Mouse (Mus musculus): ENCODE data around the gene Cdrt4. TPM values are rescaled to one million over a fixed set of nuclear protein-coding genes. Genes with fewer than 3 reads are reported as not detected.

The Cdrt4 gene
- total RNA-seq, 2 experiments from 2014 or later, result not detected

- H3K4me3 ChIP-seq, result no peak overlapping the region
- DNase-seq (ENCODE audit: extremely low spot score in 1 of 2, low spot score in 2 of 2), result no peak
- H3K27ac ChIP-seq, result no peak overlapping the region
- no peak for TF ChIP-seq CTCF (IDR thresholded peaks at IDR 0.05)
- intact Hi-C loops (cut with DNase I), result no loop called here
Observed at GRCm38 (mm10) chr11:62985075-62985474, 34.1 kb downstream of the Cdrt4 start.

DNA sequence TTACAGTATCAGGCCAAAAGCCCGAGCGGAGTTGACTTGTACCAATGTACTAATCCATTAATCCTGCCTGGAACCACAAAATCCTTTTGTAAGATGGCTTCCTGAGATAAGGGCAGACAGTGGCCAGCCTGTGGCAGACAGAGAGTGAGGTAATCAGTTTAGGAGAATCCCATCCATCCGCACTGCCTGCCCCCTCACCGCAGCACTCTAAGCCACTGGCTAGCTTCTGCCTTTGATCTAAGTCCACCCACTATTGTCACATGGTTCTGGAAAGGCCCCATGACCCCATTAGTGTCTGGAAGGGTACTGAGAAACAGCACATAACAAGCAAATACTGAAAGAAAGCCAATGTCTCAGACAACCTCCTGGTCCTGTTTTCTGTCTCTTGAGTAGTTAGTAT, 35.6 kb downstream of the Cdrt4 start:
- no peak for TF ChIP-seq CTCF (IDR thresholded peaks at IDR 0.05)
- Histone ChIP-seq H3K4me3 (no peak overlapping the region), H3K27ac (no peak overlapping the region)
- no peak for DNase-seq (ENCODE audit: extremely low spot score in 1 of 2, low spot score in 2 of 2)
- intact Hi-C loops (cut with DNase I), result no loop called here

DNA sequence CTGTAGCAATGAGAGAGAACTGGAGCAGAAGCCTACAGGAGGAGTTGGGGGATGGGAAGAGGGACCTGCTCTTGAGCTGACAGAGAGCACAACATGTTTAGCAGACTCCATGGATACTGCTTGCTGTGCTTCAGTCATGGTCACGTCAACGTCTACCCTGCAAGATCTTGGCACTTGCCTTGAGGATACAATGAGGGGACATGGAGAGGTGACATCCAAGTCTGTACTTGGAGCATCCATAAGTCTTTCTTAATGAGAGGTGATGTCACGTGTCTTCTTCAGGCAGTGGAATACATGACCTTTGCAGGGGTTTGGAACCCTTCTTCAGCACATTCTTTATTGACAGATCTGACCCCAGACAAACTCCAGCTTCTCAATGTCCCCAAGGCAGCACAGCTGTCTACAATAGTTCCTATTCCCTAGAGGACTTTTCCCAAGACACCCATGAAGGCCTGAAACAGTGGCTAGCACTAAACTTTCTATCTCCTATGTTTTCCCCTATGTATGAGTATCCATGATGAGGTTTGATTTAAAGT, 39.2 kb downstream of the Cdrt4 start:
- H3K27ac ChIP-seq, result no peak overlapping the region
- DNase-seq (ENCODE audit: extremely low spot score in 1 of 2, low spot score in 2 of 2), result no peak
- intact Hi-C loops (cut with DNase I), result no loop called here
- H3K4me3 ChIP-seq, result no peak overlapping the region
- TF ChIP-seq CTCF (IDR thresholded peaks at IDR 0.05), result no peak

DNA sequence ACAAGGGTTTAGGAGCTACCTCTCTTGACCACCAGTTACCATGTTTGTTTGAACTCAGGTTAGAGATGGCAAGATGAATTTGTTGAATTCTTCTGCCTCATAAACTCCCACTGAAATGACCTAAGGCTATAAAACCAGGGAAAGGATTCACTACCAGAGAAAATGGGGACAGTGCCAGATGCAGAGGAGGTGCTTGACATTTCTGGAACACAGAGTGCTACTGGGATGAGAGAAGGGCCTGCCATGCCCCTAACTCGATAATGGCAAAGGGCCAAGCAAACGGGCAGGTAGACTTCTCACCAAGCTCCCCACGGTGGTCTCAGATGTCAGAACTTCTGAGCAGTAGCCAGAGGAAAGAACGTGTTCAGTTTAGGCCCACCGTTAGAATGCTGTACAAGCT, 39.8 kb downstream of the Cdrt4 start:
- intact Hi-C loops (cut with DNase I), result no loop called here
- no peak overlapping the region for H3K27ac ChIP-seq
- no peak for TF ChIP-seq CTCF (IDR thresholded peaks at IDR 0.05)
- no peak for DNase-seq (ENCODE audit: extremely low spot score in 1 of 2, low spot score in 2 of 2)
- H3K4me3 ChIP-seq, result no peak overlapping the region

GRCm38 (mm10) chr11:62992545-62993242, 41.7 kb downstream of the Cdrt4 start:
- no peak for TF ChIP-seq CTCF (IDR thresholded peaks at IDR 0.05)
- intact Hi-C loops (cut with DNase I), result no loop called here
- no peak for DNase-seq (ENCODE audit: extremely low spot score in 1 of 2, low spot score in 2 of 2)

DNA sequence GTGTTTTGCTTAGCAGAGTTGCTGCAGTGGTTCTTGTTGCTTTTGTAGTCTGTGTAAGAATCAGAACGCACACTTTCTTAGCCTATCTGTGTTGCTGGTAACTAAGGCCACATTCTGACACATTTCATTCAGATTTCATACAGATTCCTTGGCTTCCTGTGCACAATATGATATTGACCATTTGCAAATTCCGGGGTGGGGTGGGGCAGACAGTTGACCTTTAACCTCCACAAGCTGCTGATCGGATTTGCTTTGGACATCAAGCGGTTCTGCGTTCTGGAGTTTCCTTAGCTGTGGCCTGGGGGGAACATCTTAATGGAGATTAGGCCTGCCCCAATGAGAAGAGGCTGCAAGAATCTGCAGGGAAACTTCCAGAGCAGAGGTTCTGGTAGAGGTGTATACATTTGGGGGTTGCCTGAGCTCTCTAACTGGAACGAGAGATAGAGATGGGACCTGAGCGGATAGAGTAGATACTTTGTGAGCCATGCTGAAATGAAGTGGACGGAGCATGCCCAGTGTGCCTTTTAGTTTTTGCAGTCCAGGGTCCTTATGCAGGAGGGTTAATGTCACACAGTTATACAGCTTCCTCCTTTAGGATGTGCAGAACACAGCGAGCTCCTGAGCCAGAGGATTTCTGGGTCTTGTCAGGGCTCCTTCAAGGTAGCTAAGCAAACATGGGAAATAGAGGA, 44.2 kb downstream of the Cdrt4 start:
- Histone ChIP-seq H3K4me3 (no peak overlapping the region), H3K27ac (no peak overlapping the region)
- TF ChIP-seq CTCF (IDR thresholded peaks at IDR 0.05), result no peak
- DNase-seq (ENCODE audit: extremely low spot score in 1 of 2, low spot score in 2 of 2), result no peak
- intact Hi-C loops (cut with DNase I), result loop anchor here (5.0 kb wide), 1 partner anchor 137 kb away; no protein-coding TSS in a partner anchor

More at GRCm38 (mm10) chr11:62992545-62993242, 41.7 kb downstream of the Cdrt4 start:
- Histone ChIP-seq H3K4me3 (no peak overlapping the region), H3K27ac (no peak overlapping the region)

GRCm38 (mm10) chr11:62995755-62996521, 44.9 kb downstream of the Cdrt4 start:
- Histone ChIP-seq H3K4me3 (no peak overlapping the region), H3K27ac (no peak overlapping the region)
- DNase-seq (ENCODE audit: extremely low spot score in 1 of 2, low spot score in 2 of 2), result no peak
- intact Hi-C loops (cut with DNase I), result loop anchor here (5.0 kb wide), 1 partner anchor 136 kb away; no protein-coding TSS in a partner anchor
- TF ChIP-seq CTCF (IDR thresholded peaks at IDR 0.05), result no peak

GRCm38 (mm10) chr11:62996522-62996898, 45.5 kb downstream of the Cdrt4 start:
- no peak overlapping the region for H3K27ac ChIP-seq
- no peak overlapping the region for H3K4me3 ChIP-seq
- intact Hi-C loops (cut with DNase I), result loop anchor here (5.0 kb wide), 1 partner anchor 136 kb away; no protein-coding TSS in a partner anchor
- TF ChIP-seq CTCF (IDR thresholded peaks at IDR 0.05), result no peak
- DNase-seq (ENCODE audit: extremely low spot score in 1 of 2, low spot score in 2 of 2), result no peak

DNA sequence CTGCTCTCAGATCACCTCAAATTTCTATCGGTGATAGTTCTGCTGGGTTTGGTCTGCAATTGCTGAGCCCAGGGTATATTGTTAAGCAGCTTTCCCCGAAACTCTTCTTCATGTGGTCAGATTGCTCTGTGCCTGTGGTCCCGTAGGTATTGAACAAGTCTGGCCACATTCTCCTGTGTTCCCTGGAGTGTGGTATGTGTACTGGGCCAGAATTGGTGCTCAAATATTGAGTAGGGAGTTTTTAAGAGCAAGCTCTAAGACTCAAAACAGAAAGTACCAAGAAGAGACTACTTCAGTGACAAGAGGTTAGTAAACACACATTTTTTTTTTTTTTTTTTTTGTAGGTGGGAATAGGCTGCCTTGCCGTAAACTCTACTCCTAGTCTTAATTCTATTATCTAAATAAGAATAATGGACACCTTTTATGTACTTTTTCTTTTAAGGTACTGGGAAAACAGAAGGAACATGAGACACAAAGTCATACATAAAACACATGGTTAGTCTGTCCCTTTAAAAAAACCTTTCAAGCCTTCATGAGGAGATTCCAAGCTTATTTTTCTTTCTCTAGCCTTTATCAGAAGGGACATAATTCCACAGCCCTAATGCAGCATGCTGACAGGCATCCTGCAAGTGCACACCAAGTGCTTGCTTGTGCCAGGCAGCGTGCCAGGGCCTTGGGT, 46.2 kb downstream of the Cdrt4 start:
- no peak overlapping the region for H3K4me3 ChIP-seq
- no peak for DNase-seq (ENCODE audit: extremely low spot score in 1 of 2, low spot score in 2 of 2)
- intact Hi-C loops (cut with DNase I), result loop anchor here (5.0 kb wide), 1 partner anchor 135 kb away; no protein-coding TSS in a partner anchor
- no peak for TF ChIP-seq CTCF (IDR thresholded peaks at IDR 0.05)
- H3K27ac ChIP-seq, result no peak overlapping the region; the same call in 1 of the 2 replicates

DNA sequence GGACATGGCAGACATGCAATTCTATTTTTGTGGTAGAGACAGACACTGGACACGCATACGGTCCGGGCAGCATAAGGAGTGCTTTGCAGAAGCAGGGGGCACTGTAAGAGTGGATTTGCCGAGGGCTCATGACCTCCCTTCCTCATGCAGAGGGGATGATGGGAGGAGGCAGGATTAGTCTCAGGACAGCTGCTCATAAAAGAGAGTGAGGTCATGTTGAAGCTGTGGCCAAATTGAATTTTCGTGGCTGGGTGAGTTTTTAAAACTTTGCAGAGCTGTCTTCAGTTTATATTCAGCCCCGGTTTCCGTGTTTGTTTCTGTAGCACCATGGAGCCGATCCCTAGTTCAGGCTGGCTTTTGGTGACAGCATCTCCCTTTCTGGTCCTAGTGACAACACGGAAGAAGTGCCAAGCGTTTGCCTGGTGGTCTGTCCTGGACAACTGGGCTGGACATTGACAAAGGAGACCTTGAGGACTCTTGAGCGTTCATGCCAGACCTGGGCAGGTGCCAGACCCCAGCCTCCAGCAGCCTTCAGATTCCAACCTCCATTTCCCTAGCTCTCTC, 46.8 kb downstream of the Cdrt4 start:
- Histone ChIP-seq H3K27ac (0 out of 2 replicates have a peak overlapping the region, but pooled peaks have one; percentile 33), H3K4me3 (no peak overlapping the region)
- TF ChIP-seq CTCF (IDR thresholded peaks at IDR 0.05), result no peak
- intact Hi-C loops (cut with DNase I), result loop anchor here (2.0 to 5.0 kb wide), 2 partner anchors 77 to 135 kb away; no protein-coding TSS in a partner anchor
- no peak for DNase-seq (ENCODE audit: extremely low spot score in 1 of 2, low spot score in 2 of 2)

DNA sequence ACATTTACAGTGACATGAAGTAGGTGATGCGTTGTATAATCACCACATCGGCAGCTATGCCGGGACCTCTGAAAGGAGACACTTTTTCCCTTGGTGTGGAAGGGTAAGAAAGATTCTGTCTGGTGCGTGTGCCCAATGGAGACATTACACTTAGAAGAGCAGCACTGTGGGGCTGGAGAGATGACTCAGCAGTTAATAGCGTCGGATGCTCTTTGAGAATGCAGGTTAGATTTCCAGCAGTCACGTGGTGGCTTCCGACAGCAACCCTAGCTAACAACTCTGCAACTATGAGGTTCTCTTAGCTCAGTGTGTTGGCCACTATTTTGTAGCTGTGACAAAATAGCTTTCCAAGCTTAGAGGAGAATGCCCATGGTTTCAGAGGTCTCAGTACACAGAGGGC, 49.1 kb downstream of the Cdrt4 start:
- intact Hi-C loops (cut with DNase I), result no loop called here
- TF ChIP-seq CTCF (IDR thresholded peaks at IDR 0.05), result no peak

More for the DNA sequence above, 49.1 kb downstream of the Cdrt4 start:
- Histone ChIP-seq H3K27ac (no peak overlapping the region), H3K4me3 (no peak overlapping the region)
- no peak for DNase-seq (ENCODE audit: extremely low spot score in 1 of 2, low spot score in 2 of 2)

All from left cerebral cortex, adult 2 months (tissue).